Mouse (Mus musculus) right cerebral cortex, postnatal 14 days (tissue): Measurements from ENCODE around the gene Tmco4.

Source experiments
- DNase-seq: peaks from one replicate; pipeline ENCODE4 v3.0.0; 2022

Gene Tmco4

DNA sequence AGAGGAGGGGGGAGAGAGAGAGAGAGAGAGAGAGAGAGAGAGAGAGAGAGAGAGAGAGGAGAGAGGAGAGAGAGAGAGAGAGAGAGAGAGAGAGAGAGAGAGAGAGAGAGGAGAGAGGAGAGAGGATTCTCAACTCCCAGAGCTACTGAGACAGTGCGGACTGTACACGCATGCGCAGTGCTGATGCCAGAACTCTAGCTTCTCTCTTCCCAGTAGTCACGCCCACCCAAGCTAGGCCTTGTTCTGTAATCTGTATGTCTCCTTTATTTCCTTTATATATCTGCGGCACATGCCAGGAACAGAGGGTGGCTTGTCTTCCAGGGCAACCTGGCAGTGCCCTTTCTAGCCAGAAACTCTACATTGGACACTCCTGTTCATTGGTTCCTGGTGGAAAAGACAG lies 92.1 kb downstream of the Tmco4 start:
- no peak for DNase-seq

DNA sequence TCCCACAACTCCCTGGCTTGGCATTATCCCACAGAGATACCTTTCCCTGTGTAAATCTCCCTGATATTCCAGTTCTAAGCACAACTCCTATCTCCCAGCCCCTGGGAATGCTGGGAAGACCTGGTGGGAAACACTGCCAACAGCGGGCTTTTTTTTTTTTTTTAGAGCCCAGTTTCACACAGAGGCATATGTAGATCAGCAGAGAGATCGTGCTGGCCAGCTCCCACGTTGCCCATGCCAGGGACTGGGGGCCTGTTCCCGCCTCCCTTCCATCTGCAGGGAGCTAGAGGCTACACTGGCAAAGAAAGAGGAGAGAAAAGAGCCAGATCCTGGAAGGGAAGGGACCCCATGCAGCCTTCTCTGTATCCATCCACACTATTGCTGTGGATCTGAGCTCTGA lies 95.6 kb downstream of the Tmco4 start:
- DNase-seq = peak; percentile 59

DNA sequence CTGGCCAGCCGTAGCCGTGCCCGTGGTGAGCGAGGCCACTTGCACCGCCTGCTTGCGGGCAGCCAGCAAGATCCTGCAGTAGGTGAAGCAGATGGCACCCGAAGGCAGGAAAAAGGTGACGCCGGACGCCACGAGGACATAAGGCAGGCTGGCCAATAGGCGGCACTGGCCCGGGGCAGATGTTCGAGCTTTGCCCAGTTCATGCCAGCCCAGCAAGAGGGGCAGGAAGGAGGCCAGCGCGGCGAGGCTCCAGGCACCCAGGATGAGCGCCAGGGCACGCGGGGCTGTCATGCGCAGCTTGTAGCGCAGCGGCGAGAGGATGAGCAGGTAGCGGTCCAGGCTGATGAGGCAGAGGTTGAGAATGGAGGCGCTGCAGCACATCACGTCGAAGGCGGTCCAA lies 101.4 kb downstream of the Tmco4 start:
- DNase-seq = no peak

- no peak for DNase-seq
These were observed 102.5 kb downstream of the Tmco4 start, which contains the start of gene Htr6 for GRCm38 (mm10) chr4:139075041-139075711. Htr6 (minus strand) TSS chr4:139075570.

GRCm38 (mm10) chr4:139075915-139076314 lies 103.2 kb downstream of the Tmco4 start:
- no peak for DNase-seq

DNA sequence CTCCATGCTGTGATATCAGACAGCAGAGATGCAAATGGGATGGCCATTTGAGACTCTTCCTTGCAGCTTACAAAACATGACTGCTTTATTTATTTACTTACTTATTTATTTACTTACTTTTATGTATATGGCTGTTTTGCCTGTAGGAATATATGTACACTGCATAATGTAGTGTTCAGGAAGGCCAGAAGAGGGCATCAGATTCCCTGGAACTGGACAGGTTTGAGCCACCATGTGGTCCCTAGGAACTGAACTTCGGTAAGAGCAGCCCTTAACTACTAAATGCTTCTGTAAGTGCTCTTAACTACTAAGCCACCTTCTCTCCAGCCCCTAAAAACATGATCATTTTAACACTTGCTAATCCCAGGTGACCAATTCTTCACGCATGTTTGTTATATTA lies 105.6 kb downstream of the Tmco4 start:
- DNase-seq = no peak

- no peak for DNase-seq
These were observed 106.0 kb downstream of the Tmco4 start for GRCm38 (mm10) chr4:139078726-139079125.

- no peak for DNase-seq
These were observed 106.8 kb downstream of the Tmco4 start for GRCm38 (mm10) chr4:139079439-139079838.

- DNase-seq = no peak
These were observed 107.6 kb downstream of the Tmco4 start for GRCm38 (mm10) chr4:139080259-139080658.

GRCm38 (mm10) chr4:139081270-139081931 lies 108.7 kb downstream of the Tmco4 start:
- DNase-seq = no peak

DNA sequence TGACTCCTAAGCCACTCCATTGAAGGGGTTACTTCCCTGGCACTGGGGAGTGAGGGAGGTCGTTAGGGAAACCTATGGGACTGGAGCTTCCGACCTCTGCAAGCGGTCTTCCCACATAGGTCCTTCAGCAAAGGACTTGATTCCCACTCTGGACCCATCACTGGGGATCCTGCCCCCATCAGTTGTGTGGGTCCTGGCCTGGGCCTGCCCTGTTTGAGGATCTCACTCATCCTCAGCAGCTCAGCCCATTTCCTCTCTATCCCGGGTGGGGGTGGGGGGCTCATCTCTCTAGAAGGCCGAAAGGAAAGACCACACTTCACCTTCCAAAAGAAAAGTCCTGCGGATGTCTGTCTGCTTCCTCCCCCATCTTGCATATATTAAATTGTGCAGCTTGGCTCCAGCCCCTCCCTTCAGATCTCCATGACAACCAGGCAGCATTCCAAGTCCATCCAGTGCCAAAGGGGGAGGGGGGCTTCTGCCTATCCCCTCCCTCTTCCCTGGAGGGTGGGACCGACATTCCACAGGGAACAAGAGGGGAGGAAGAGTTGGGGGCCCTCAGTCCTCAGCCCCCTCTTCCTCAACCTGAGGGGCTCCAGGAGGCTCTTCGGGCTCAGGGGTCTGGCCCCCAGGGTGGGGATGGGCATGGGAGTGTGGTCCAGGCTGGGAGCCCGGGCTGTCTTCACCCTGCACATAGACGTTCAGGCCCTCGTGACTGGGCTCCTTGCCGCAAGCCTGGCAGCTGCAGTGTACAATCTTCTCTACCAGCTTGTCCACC lies 110.3 kb downstream of the Tmco4 start:
- DNase-seq = peak; percentile 63

DNA sequence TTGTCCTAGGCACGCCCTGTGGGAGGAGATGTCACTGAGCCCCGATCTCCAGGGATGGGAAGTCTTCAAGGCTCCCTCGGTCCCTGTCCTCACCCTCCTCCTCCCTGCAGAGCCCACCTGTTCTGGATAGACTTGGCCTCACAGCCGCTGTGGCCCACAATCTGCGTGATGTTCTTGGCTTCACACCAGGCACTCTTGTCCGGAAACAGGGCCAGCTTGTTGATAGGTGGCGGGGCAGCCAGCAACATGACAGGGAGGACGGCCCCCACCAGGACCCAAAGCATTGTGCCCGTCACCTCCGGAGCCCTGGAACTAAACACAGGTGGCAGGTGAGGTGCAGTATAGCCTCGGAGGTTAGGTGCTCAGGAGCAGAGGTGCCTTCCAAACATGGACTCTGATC lies 112.6 kb downstream of the Tmco4 start:
- DNase-seq = no peak

- peak; percentile 85 for DNase-seq
These were observed 113.3 kb downstream of the Tmco4 start for GRCm38 (mm10) chr4:139086037-139086436.

- no peak for DNase-seq
These were observed 114.3 kb downstream of the Tmco4 start for GRCm38 (mm10) chr4:139086984-139087383.

GRCm38 (mm10) chr4:139088982-139089671 lies 116.4 kb downstream of the Tmco4 start:
- DNase-seq = no peak

DNA sequence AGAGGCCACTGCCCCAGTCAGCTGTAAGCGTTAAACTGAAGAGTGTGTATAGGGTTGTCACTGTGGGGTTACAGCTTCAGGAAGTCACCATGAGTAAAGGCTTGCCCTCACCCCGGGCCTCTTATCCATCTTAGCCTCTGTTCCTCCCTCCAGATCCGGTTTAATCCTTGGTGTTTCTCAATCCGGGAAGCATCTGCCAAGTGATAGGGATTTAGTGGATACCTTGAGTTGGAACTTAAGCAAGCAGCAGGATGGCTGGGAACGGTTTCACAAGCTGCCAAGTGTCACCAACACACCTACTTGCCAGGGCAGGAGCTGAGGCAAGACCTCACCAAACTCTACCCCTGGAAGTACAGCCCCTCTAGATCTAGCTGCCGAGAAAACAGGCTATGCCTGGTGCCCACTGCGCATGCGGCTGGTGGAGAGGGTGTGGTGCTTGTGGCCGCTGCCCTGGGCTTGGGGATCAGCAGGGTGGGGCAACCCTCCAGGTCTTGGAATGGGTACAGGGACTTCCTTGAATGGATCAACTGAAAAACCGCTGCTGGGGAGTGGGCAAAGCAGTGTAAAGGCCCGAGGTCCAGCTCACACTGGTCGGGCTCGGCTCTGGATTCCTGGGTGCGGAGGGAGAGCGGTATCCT lies 117.7 kb downstream of the Tmco4 start:
- no peak for DNase-seq

GRCm38 (mm10) chr4:139091066-139091465 lies 118.4 kb downstream of the Tmco4 start:
- no peak for DNase-seq

GRCm38 (mm10) chr4:139091478-139092355 lies 119.0 kb downstream of the Tmco4 start:
- DNase-seq = no peak

GRCm38 (mm10) chr4:139092356-139093195 lies 119.9 kb downstream of the Tmco4 start, which contains the start of gene Nbl1:
Nbl1 (minus strand) TSS chr4:139092993.
- peak; percentile 42 for DNase-seq

DNA sequence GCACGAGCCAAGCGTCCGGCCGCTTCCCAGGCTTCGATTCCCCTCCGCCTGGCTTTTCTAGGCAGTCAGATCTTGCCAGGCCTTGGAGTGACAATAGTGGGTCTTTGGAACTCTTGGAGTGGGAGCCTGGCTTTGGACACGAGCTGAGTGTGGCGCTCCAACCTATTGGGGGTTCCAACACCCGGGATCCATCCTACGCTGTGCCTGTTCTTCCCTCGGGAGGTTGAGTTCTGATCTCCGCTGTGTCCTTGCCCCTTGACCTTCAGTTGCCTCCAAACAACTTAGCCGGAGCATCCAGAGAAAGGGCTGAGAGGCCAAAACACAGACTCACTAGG lies 120.5 kb downstream of the Tmco4 start:
- DNase-seq = no peak

- DNase-seq = no peak
These were observed 122.7 kb downstream of the Tmco4 start for GRCm38 (mm10) chr4:139095406-139095805.
